Mouse (Mus musculus): ENCODE results near the gene Ciita.

- no peak for TF ChIP-seq CTCF (IDR thresholded peaks at IDR 0.05; ENCODE audit: low read depth)
- no peak for TF ChIP-seq EP300 (optimal IDR thresholded peaks at IDR 0.05)
Measured at GRCm38 (mm10) chr16:10546865-10547264, 67.0 kb downstream of the Ciita start.

Measured in stomach, postnatal 0 days (tissue).